Mouse (Mus musculus) G1E (cell line): ENCODE results near the gene Chn2. TPM values are rescaled to one million over a fixed set of nuclear protein-coding genes. Genes with fewer than 3 reads are reported as not detected.

Experiments
- ATAC-seq: 2 replicates; pipeline ENCODE4 v1.8.0; 2016; ENCODE audit warnings: mild to moderate bottlenecking; ENCODE audit not compliant: insufficient number of reproducible peaks, poor library complexity, low FRiP score, severe bottlenecking; ENCODE audit errors: extremely low read depth
- DNase-seq: peaks from one replicate; pipeline ENCODE4 v3.0.0; 2012; ENCODE audit warnings: low spot score
- H3K27me3 ChIP-seq: 2 replicates; pipeline ENCODE4 v1.6.1; 2012; ENCODE audit warnings: mild to moderate bottlenecking, low read length, inconsistent platforms; ENCODE audit not compliant: insufficient read depth
- H3K36me3 ChIP-seq: replicated peaks from 2 replicates; pipeline ENCODE3; 2012; ENCODE audit warnings: mild to moderate bottlenecking, inconsistent platforms
- H3K4me1 ChIP-seq: 2 replicates; pipeline ENCODE4 v1.6.1; 2012; ENCODE audit warnings: low read depth, low read length, inconsistent platforms, mixed read lengths; ENCODE audit not compliant: insufficient read depth
- H3K4me3 ChIP-seq: 2 replicates; pipeline ENCODE4 v1.5.1; 2012; ENCODE audit warnings: low read depth, mild to moderate bottlenecking, inconsistent platforms, low read length, moderate library complexity, mixed read lengths
- H3K9me3 ChIP-seq: replicated peaks from 2 replicates; pipeline ENCODE4 v1.6.1; 2012; ENCODE audit warnings: inconsistent platforms
- CTCF ChIP-seq: IDR thresholded peaks from 2 replicates; pipeline ENCODE4 v1.5.1; 2012; ENCODE audit warnings: low read depth, low read length, inconsistent platforms, mixed read lengths
- GATA1 ChIP-seq: IDR thresholded peaks from 2 replicates; pipeline ENCODE4 v1.6.1; 2012; ENCODE audit warnings: borderline replicate concordance, low read length, inconsistent platforms, mixed read lengths
- GATA2 ChIP-seq: IDR thresholded peaks from 2 replicates; pipeline ENCODE4 v1.6.1; 2012; ENCODE audit warnings: low read depth, low read length, inconsistent platforms, borderline replicate concordance
- POLR2AphosphoS5 ChIP-seq: IDR thresholded peaks from 2 replicates; pipeline ENCODE4 v1.6.1; 2012; ENCODE audit warnings: low read depth, low read length, inconsistent platforms; ENCODE audit not compliant: insufficient replicate concordance
- TAL1 ChIP-seq: conservative IDR thresholded peaks from 2 replicates; pipeline ENCODE4 v1.6.1; 2012; ENCODE audit warnings: low read depth, low read length, inconsistent platforms, mixed read lengths
- polyA plus RNA-seq: library from polyadenylated mRNA; stranded (reverse); fragments of >175 nt; gene quantifications from 2 replicates; pipeline ENCODE4 v1.2.3, GENCODE M21; 2012
- total RNA-seq, 2 experiments: library from RNA; stranded (forward) in 1 of 2; stranded (reverse) in 1 of 2; fragments of 200-1000 nt in 1 of 2; fragments of >200 nt in 1 of 2; fragmentation: Nextera tagmentation in 1 of 2; gene quantifications; 2 replicates each; pipeline ENCODE4 v1.2.3; 2014 to 2017

Gene Chn2
- total and polyA plus RNA-seq, 3 experiments: 0.22 TPM; not detected in 2

DNA sequence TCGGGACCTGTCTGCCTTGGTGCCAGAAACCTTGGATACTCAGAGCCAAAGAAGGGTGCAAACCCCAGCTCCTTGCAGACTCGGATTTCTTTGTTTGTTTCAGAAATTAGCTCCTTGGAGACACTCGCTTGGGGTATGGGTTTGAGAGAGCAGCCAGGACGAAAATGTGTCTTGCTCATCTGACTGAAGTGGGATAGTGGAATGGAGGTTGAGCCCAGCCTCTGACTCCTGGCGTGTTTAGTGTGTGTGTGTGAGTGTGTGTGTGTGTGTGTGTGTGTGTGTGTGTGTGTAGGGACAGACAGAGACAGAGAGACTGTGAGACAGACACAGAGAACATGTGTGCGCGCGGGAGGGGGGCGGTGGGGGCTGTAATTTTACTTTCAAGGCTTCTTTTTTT lies 1.1 kb downstream of the Chn2 start:
- Histone ChIP-seq H3K9me3 (peaks cover 48% of the 10 kb centered on the region), H3K4me1 (no peaks in the 10 kb centered on the region), H3K4me3 (no peak overlapping the region; the same call in 1 of the 2 replicates), H3K27me3 (no peaks in the 10 kb centered on the region), H3K36me3 (no peaks in the 10 kb centered on the region)
- DNase-seq (no peak), ATAC-seq (no peak)
- no peak for TF ChIP-seq CTCF
- TF ChIP-seq TAL1: no peak
- no peak for TF ChIP-seq POLR2AphosphoS5
- TF ChIP-seq GATA1: no peak
- no peak for TF ChIP-seq GATA2

DNA sequence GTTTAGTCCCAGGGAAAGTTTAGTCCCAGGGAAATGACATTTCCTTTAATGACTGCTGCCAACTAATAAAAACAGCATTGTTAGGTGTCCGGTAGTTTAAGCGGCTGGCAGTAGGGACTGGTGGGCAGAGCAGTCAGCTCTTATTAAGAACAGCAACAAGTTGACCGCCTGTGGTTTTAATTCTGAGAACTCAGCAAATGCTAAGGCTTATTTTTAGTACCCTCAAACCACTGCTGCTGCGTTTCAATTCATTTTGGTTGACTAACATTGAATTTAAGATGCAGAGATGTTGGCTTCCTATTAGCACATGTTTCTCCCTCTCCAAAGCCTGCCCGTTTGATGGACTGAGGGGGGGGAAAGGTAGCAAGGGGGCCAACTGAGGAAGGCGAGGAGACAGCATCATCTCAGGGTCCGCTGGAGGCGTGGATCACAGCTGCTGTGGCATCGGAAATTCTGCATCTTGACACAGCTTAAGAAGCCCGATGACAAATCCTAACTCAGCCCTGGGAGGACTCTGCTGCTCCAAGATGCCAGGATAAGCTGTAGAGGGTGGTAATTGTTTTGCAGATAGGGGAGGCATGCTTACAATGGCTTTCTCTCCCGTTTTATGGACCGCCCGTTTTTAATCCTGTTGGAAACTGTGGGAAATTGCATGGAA lies 2.2 kb downstream of the Chn2 start:
- Histone ChIP-seq H3K36me3 (no peaks in the 10 kb centered on the region), H3K4me1 (no peaks in the 10 kb centered on the region), H3K4me3 (no peak overlapping the region), H3K9me3 (peaks cover 45% of the 10 kb centered on the region), H3K27me3 (no peaks in the 10 kb centered on the region)
- ATAC-seq (no peak), DNase-seq (no peak)
- TF ChIP-seq POLR2AphosphoS5: no peak

DNA sequence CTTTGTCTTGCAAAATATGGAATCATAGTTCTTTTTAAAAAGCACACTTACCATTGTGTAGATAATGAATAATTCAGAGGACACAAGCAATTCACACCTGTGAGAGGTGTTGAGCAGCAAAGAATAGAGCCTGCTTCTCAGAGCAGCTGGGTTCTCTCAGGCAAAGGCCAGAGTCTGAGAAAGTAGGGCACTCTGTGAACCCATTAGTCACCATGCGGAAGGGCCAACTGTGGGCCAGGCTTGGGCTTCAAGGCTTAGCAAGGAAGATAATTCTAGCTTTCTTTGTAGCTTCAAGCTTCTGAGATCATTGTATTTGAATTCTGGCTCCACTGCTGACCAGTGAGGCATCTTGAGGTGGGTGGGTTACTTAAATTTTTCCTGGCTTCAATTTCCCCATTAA lies 2.8 kb downstream of the Chn2 start:
- no peak for TF ChIP-seq TAL1
- no peak for TF ChIP-seq CTCF
- no peak for TF ChIP-seq GATA1
- no peak for TF ChIP-seq GATA2
- TF ChIP-seq POLR2AphosphoS5: no peak
- no peak overlapping the region for H3K4me3 ChIP-seq
- peaks cover 45% of the 10 kb centered on the region for H3K9me3 ChIP-seq
- no peaks in the 10 kb centered on the region for H3K36me3 ChIP-seq
- ATAC-seq: no peak
- H3K4me1 ChIP-seq: no peaks in the 10 kb centered on the region
- DNase-seq: no peak
- no peaks in the 10 kb centered on the region for H3K27me3 ChIP-seq

DNA sequence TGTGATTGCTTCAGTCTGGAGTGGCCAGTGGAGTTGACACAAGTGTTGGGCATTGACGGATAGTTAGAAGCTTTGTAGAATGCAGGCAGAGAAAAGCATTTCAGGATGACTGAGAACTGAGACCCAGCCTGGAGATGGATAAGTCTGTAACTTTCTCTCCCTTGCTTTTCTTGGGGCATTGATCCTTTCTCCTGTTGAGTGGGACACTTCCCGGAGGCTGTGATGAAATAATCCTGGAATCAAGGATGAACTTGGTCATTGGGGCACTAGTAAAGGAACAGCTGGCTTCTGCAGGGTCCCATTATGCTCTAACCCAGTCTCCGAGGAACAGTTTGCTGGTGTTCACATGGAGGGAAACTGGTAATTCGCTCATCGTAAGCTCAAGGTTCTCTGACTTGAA lies 4.2 kb downstream of the Chn2 start:
- no peak for ATAC-seq
- no peak overlapping the region for H3K4me3 ChIP-seq
- H3K36me3 ChIP-seq: no peaks in the 10 kb centered on the region
- TF ChIP-seq CTCF (no peak), GATA1 (no peak), POLR2AphosphoS5 (no peak), GATA2 (no peak), TAL1 (no peak)
- H3K27me3 ChIP-seq: no peaks in the 10 kb centered on the region
- H3K9me3 ChIP-seq: peaks cover 44% of the 10 kb centered on the region
- DNase-seq: no peak
- no peaks in the 10 kb centered on the region for H3K4me1 ChIP-seq

DNA sequence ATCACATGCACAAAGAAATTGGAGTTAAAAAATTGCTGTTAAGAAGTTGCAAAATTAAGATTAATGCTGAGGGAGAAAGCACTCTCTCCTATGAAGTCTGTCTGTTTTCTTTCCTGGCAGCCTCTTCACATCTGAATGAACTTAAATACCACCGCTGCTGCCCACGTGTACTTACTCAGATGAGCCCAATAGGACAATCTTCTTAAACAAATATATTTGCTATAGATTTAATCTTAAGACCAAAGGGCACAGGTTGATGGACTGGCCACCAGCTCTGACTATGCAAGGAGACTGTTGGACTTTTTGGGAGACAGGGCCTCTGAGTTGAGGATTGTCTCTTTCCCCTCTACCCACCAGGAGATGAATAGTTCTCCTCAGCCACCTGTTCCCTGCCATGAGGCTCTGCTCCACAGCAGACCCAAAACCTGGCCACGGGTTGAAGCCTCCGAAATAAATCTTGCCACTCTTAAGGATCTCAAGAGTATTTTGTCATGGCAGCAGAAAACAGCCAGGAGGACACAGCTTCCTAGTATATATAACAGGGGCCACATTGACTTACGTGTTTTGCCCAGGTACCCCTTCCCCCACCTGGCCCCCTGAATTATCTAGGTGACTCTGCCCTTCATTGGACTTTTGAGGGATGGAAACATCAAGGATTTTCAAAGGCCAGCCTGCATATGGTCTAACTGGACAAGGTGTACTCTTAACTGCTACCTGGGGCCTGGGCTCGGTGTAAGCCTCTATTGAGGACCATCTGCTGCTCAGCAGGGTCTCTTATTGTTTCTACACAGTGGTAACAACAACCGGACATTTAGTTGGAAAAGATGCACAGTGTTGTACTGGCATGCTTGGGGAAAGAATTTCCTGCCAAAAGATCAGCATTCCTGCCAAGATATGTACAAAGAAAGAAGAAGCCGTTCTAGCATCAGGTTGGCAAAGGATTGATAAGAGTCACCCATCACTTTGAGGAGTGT lies 6.7 kb downstream of the Chn2 start:
- no peaks in the 10 kb centered on the region for H3K36me3 ChIP-seq
- H3K9me3 ChIP-seq: peaks cover 36% of the 10 kb centered on the region
- H3K27me3 ChIP-seq: no peaks in the 10 kb centered on the region
- no peak overlapping the region for H3K4me3 ChIP-seq
- DNase-seq (no peak), ATAC-seq (no peak)
- no peak for TF ChIP-seq GATA2
- no peak for TF ChIP-seq GATA1
- no peak for TF ChIP-seq TAL1
- no peak for TF ChIP-seq POLR2AphosphoS5
- no peak for TF ChIP-seq CTCF
- H3K4me1 ChIP-seq: no peaks in the 10 kb centered on the region

DNA sequence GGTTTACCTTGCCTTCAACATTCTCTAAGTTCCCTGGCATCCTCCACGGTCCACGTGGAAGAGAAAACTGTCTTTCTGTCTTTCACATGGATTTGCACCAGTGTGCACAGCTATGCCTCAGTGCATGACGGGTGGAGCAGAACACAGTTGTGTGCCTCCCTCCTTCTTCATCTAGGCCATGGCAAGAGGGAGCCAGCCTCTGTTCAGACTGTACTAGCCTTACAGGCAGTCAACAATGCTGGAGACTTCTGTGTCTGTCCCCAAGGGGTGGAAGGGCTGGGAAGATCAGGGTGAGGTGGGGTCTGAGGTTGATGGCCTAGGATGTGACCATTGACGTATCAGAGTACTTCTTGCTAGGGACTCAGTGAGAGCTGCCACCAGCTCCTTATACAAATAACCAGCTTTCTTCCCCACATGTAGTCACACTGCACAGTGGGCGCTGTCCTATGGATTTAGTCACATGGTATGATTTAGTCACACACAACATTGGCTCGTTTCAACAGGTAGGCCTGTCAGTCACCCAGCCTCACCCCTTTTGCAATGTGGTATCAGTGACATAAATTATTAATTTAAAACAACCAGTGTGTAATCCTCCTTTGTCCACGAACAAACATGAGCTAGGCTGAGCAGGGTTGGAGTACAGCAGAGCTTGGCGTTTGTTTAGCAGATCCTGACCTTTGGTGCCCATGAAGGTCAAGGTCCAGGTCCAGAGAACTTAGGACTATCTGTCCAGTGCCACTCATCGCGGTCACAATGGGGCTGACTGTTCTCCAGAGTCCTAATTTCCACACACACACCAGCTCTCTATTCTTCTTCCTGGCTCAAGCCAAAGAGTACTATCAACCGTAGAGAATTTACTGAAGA lies 7.8 kb downstream of the Chn2 start:
- H3K4me1 ChIP-seq: no peaks in the 10 kb centered on the region
- no peak overlapping the region for H3K4me3 ChIP-seq
- peaks cover 34% of the 10 kb centered on the region for H3K9me3 ChIP-seq
- DNase-seq (no peak), ATAC-seq (no peak)
- no peaks in the 10 kb centered on the region for H3K36me3 ChIP-seq
- no peak for TF ChIP-seq GATA1
- no peaks in the 10 kb centered on the region for H3K27me3 ChIP-seq
